Mouse (Mus musculus) forebrain, embryonic 13.5 days (tissue): ENCODE measurements at regions not wholly inside any gene's neighbourhood (a gene's known extent, or its start where the extent isn't known, plus 50 kb on each side); places are given as distances from the start of the nearest gene placed in this dataset.
A peak's percentile ranks its signal among the peaks of the same experiment; 100 is the strongest.

Source experiments
- ATAC-seq: fragments of 200-750 bp; cut with Nextera tagmentation; 2 replicates; pipeline ENCODE4 v1.8.0; 2017
- H3K27ac ChIP-seq: fragments of 300-500 bp; sonication (generic); 2 replicates; pipeline ENCODE4 v1.5.1; 2015; ENCODE audit warnings: inconsistent platforms, mild to moderate bottlenecking, moderate library complexity
- H3K27me3 ChIP-seq: fragments of 300-500 bp; sonication (generic); 2 replicates; pipeline ENCODE4 v1.6.1; 2015; ENCODE audit warnings: mild to moderate bottlenecking, inconsistent platforms
- H3K36me3 ChIP-seq: fragments of 300-500 bp; sonication (generic); 2 replicates; pipeline ENCODE4 v1.6.1; 2015; ENCODE audit warnings: mild to moderate bottlenecking, inconsistent platforms; ENCODE audit not compliant: poor library complexity, severe bottlenecking
- H3K4me1 ChIP-seq: fragments of 300-500 bp; sonication (generic); 2 replicates; pipeline ENCODE4 v1.6.1; 2015; ENCODE audit warnings: inconsistent platforms
- H3K4me2 ChIP-seq: fragments of 300-500 bp; sonication (generic); 2 replicates; pipeline ENCODE4 v1.6.1; 2015; ENCODE audit warnings: inconsistent platforms, mild to moderate bottlenecking, moderate library complexity
- H3K4me3 ChIP-seq: fragments of 300-500 bp; sonication (generic); 2 replicates; pipeline ENCODE4 v1.5.1; 2015; ENCODE audit warnings: mild to moderate bottlenecking, inconsistent platforms
- H3K9ac ChIP-seq: fragments of 300-500 bp; sonication (generic); 2 replicates; pipeline ENCODE4 v1.6.1; 2015; ENCODE audit warnings: mild to moderate bottlenecking, inconsistent platforms
- H3K9me3 ChIP-seq: fragments of 300-500 bp; sonication (generic); replicated peaks from 2 replicates; pipeline ENCODE4 v1.6.1; 2016; ENCODE audit warnings: inconsistent platforms
- whole genome bisulfite sequencing: fragments of 180-500 bp; shearing (Covaris S2); methylation state at CpG from one replicate; pipeline ENCODE4 v1.1.7; 2015; 5-methylcytosine and 5-hydroxymethylcytosine counted together

- no peaks in the 10 kb centered on the region for H3K27me3 ChIP-seq
- H3K4me3 ChIP-seq = no peak overlapping the region
- no peak overlapping the region for H3K4me2 ChIP-seq
- H3K4me1 ChIP-seq = no peaks in the 10 kb centered on the region
- H3K9me3 ChIP-seq = no peaks in the 10 kb centered on the region
- H3K9ac ChIP-seq = no peak overlapping the region
- no peaks in the 10 kb centered on the region for H3K36me3 ChIP-seq
- H3K27ac ChIP-seq = no peak overlapping the region
- ATAC-seq = no peak; the same call in 1 of the 2 replicates
- 82% methylated on average over 9 of the region's 9 CpGs for WGBS
Measured at GRCm38 (mm10) chr5:64401737-64402136, 245.6 kb downstream of the Tbc1d1 start.

DNA sequence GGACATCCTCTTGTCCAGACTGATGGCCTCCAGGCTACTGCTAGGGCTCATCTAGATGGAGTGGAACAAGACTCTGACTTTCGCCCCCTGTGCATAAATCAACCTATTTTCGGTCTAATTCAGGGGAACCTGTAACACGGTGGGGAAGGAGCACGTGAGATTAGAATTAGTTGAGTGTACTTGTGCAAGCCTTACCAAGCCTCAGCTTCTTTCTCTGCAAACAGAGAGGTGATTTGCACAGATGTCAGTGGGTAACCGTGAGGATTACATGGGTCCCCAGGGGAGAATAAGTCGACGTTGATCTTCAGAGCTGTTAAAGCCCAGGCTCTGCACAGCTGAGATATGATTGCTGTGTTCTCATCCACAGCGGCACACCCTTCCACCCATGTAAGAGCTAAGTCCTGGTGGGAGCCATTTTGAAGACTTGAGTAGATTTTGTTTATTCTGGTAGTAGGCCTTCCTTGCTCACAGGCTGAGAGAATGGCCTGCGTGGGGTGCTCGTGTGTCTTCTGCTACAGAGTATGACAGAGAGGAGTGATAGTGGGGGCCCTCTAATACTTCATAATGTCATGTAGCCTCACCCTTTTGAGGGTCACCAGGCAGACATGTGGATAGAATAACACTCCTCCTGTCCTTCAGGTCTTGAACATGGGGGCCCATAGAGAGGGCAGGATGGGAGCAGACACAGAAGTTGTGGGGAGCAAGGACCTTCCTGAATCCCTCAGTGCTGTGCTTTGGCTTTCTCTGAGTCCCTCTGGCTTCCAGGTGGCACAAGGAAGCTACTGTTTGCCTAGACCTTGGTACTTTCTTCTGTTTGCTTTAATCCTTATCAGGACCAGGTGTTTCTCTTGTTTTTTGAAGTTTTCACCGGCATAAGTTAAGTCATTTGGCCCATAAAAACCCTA is 247.2 kb downstream of the Tbc1d1 start:
- WGBS = 92% methylated on average over 11 of the region's 11 CpGs
- no peak overlapping the region for H3K27ac ChIP-seq
- H3K9ac ChIP-seq = no peak overlapping the region
- H3K27me3 ChIP-seq = no peaks in the 10 kb centered on the region
- no peak overlapping the region for H3K4me3 ChIP-seq
- no peak overlapping the region for H3K4me2 ChIP-seq
- no peaks in the 10 kb centered on the region for H3K36me3 ChIP-seq
- no peaks in the 10 kb centered on the region for H3K9me3 ChIP-seq
- H3K4me1 ChIP-seq = no peaks in the 10 kb centered on the region
- ATAC-seq = no peak

- WGBS = 95% methylated on average over 7 of the region's 7 CpGs
- Histone ChIP-seq H3K27me3 (no peaks in the 10 kb centered on the region), H3K9ac (no peak overlapping the region), H3K4me2 (no peak overlapping the region), H3K4me1 (no peaks in the 10 kb centered on the region), H3K27ac (no peak overlapping the region), H3K36me3 (no peaks in the 10 kb centered on the region), H3K9me3 (no peaks in the 10 kb centered on the region), H3K4me3 (no peak overlapping the region)
- no peak for ATAC-seq
Measured at GRCm38 (mm10) chr5:64403982-64404345, 247.9 kb downstream of the Tbc1d1 start.

DNA sequence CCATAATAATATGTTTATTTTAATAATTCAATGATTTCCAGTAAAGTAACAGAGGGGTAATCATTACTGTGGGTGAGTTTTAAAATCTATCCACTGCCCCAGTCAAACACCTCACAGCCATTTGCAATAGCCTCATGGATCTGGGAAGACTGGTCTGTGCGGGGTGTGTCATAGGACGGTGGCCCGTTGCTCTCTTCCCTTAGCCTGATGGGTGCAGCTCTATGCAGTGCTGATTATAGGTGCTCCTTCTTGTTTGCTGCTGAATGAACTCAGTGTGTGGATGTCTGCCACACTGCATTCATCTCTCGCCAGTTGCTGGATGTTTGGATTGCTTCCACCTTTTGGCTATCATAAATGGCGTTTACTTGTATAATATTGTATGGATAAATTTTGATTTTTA is 248.4 kb downstream of the Tbc1d1 start:
- Histone ChIP-seq H3K27ac (no peak overlapping the region), H3K27me3 (no peaks in the 10 kb centered on the region), H3K4me1 (no peaks in the 10 kb centered on the region), H3K4me2 (no peak overlapping the region), H3K4me3 (no peak overlapping the region), H3K9ac (no peak overlapping the region), H3K36me3 (no peaks in the 10 kb centered on the region), H3K9me3 (no peaks in the 10 kb centered on the region)
- WGBS = 94% methylated on average over 5 of the region's 5 CpGs
- no peak for ATAC-seq

DNA sequence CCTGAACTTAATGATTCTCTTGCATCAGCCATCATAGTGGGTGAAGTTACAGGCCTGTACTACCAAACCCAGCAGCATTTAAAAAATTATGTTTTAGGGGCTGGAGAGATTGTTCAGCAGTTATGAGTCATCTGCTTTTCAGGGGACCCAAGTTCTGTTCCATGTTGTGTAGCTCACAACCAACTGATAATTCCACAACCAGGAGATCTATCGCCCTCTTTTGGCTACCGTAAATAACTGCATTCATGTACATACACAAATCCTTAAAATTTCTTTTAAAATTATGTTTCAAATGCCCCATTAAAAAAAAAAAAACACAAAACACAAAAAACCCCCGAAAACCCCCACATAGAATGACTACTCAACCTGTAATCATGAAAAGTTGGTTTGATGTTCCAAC is 252.8 kb downstream of the Tbc1d1 start:
- ATAC-seq = no peak
- 83% methylated on average over 3 of the region's 3 CpGs for WGBS

GRCm38 (mm10) chr5:64410621-64411020 is 254.5 kb downstream of the Tbc1d1 start:
- Histone ChIP-seq H3K9me3 (no peaks in the 10 kb centered on the region), H3K36me3 (no peaks in the 10 kb centered on the region), H3K4me2 (no peak overlapping the region), H3K9ac (no peak overlapping the region), H3K27ac (no peak overlapping the region), H3K4me3 (no peak overlapping the region), H3K4me1 (no peaks in the 10 kb centered on the region), H3K27me3 (no peaks in the 10 kb centered on the region)
- no peak for ATAC-seq
- WGBS = 85% methylated on average over 7 of the region's 7 CpGs

More for the DNA sequence above, 252.8 kb downstream of the Tbc1d1 start:
- no peaks in the 10 kb centered on the region for H3K4me1 ChIP-seq
- H3K4me3 ChIP-seq = no peak overlapping the region
- H3K4me2 ChIP-seq = no peak overlapping the region
- no peaks in the 10 kb centered on the region for H3K27me3 ChIP-seq
- H3K27ac ChIP-seq = no peak overlapping the region
- H3K9me3 ChIP-seq = no peaks in the 10 kb centered on the region
- H3K36me3 ChIP-seq = no peaks in the 10 kb centered on the region
- H3K9ac ChIP-seq = no peak overlapping the region

- H3K4me1 ChIP-seq = no peaks in the 10 kb centered on the region
- no peaks in the 10 kb centered on the region for H3K27me3 ChIP-seq
- no peak overlapping the region for H3K27ac ChIP-seq
- H3K36me3 ChIP-seq = no peaks in the 10 kb centered on the region
- no peaks in the 10 kb centered on the region for H3K9me3 ChIP-seq
- WGBS = 91% methylated on average over 5 of the region's 5 CpGs
- no peak overlapping the region for H3K9ac ChIP-seq
- no peak overlapping the region for H3K4me3 ChIP-seq
- no peak overlapping the region for H3K4me2 ChIP-seq
- ATAC-seq = no peak
Measured at GRCm38 (mm10) chr5:64414519-64414918, 258.4 kb downstream of the Tbc1d1 start.

DNA sequence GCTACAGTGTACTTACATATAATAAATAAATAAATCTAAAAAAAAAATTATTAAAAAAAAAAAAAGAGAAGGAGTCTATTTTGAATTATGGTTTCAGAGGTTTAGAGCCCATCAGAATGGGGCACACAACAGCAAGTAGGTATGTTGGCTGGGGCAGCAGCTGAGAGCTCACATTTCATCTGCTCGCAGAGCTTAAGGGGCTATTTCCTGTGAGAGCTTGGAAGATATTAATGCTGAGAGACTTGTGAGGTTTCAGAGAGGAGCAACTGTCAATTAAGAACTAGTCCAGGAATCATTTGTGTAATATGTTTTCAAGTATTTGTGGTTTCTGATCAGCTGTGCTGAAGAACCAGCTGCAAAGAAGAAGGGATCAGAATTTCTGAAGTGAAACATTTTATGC is 263.3 kb downstream of the Tbc1d1 start:
- Histone ChIP-seq H3K9me3 (peaks cover 11% of the 10 kb centered on the region), H3K36me3 (no peaks in the 10 kb centered on the region), H3K9ac (no peak overlapping the region), H3K27ac (no peak overlapping the region), H3K4me3 (no peak overlapping the region), H3K4me1 (peaks cover 17% of the 10 kb centered on the region), H3K27me3 (no peaks in the 10 kb centered on the region), H3K4me2 (no peak overlapping the region)
- 84% methylated on average over 1 of the region's 1 CpGs for WGBS
- no peak for ATAC-seq

- peak overlapping the region; percentile 57 for H3K27ac ChIP-seq
Measured at GRCm38 (mm10) chr5:64422787-64423587, 266.9 kb downstream of the Tbc1d1 start.

DNA sequence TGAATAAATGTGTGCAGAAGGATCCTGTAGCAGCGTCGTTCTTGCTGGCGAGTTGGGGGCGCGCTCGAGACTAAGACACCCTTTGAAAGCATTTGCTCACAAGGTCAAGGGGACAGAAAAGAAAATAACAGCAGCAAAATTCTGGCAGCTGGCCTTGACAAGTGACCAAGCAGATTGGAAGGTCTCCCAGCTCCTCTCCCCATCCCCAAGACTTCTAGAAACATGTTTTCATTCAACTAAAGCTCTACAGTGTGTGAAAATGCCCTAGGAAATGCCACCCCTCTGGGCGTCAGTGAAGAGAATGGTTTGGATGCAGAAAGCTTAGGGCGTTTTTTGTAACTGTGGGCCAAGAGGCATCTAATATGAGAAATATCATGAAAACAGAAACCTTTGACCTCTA is 272.7 kb downstream of the Tbc1d1 start:
- H3K4me3 ChIP-seq = no peak overlapping the region
- WGBS = 91% methylated on average over 8 of the region's 8 CpGs
- no peak overlapping the region for H3K27ac ChIP-seq
- ATAC-seq = no peak
- no peak overlapping the region for H3K4me2 ChIP-seq
- no peak overlapping the region for H3K9ac ChIP-seq
- no peaks in the 10 kb centered on the region for H3K36me3 ChIP-seq
- peaks cover 3% of the 10 kb centered on the region; the same call in 1 of the 2 replicates for H3K4me1 ChIP-seq
- H3K9me3 ChIP-seq = peaks cover 5% of the 10 kb centered on the region; the same call in 1 of the 2 replicates
- no peaks in the 10 kb centered on the region for H3K27me3 ChIP-seq

More at GRCm38 (mm10) chr5:64422787-64423587, 266.9 kb downstream of the Tbc1d1 start:
- H3K9ac ChIP-seq = no peak overlapping the region
- H3K27me3 ChIP-seq = no peaks in the 10 kb centered on the region
- peak; percentile 92 for ATAC-seq
- H3K4me2 ChIP-seq = 0 out of 2 replicates have a peak overlapping the region, but pooled peaks have one; percentile 7
- H3K4me1 ChIP-seq = peaks cover 17% of the 10 kb centered on the region
- WGBS = 18% methylated on average over 13 of the region's 13 CpGs
- H3K36me3 ChIP-seq = no peaks in the 10 kb centered on the region
- no peak overlapping the region for H3K4me3 ChIP-seq
- H3K9me3 ChIP-seq = peaks cover 16% of the 10 kb centered on the region

GRCm38 (mm10) chr5:64430501-64430900 is 274.4 kb downstream of the Tbc1d1 start:
- Histone ChIP-seq H3K27me3 (no peaks in the 10 kb centered on the region), H3K4me2 (no peak overlapping the region), H3K36me3 (no peaks in the 10 kb centered on the region), H3K9me3 (peaks cover 4% of the 10 kb centered on the region; the same call in 1 of the 2 replicates), H3K4me3 (no peak overlapping the region), H3K27ac (no peak overlapping the region), H3K4me1 (no peaks in the 10 kb centered on the region), H3K9ac (no peak overlapping the region)
- WGBS = 93% methylated on average over 3 of the region's 3 CpGs
- ATAC-seq = no peak

DNA sequence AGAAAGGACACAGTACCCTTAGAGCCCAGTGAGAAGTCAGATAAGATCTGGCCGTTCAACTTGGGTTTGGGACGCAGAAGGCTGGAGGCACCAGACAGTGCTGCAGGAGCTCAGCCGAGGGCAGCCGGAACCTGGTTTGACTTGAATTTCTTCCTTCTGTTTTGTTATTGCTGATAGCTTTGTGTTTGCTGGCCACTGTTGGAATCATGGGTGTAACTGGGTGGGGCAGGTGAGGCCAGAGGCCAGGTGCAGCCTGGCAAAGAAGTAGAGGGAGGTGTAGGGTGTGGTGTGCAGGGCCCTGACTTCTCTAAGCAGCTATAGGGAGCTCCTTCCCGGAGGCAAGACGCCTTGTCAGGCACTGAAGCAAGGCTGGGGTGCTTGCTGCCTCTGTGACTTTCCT is 275.5 kb downstream of the Tbc1d1 start:
- no peaks in the 10 kb centered on the region for H3K36me3 ChIP-seq
- H3K9me3 ChIP-seq = no peaks in the 10 kb centered on the region
- no peak for ATAC-seq
- no peaks in the 10 kb centered on the region for H3K27me3 ChIP-seq
- 98% methylated on average over 6 of the region's 6 CpGs for WGBS
- no peak overlapping the region for H3K4me2 ChIP-seq
- H3K27ac ChIP-seq = no peak overlapping the region
- H3K4me3 ChIP-seq = no peak overlapping the region
- no peaks in the 10 kb centered on the region for H3K4me1 ChIP-seq
- H3K9ac ChIP-seq = no peak overlapping the region
